Mouse (Mus musculus) myocyte (in vitro differentiated cells): Measurements from ENCODE around the gene Fam163b. TPM values are rescaled to one million over a fixed set of nuclear protein-coding genes. Genes with fewer than 3 reads are reported as not detected.
A peak's percentile ranks its signal among the peaks of the same experiment; 100 is the strongest.

Experiments
- H3K27me3 ChIP-seq: one replicate; pipeline ENCODE4 v1.6.1; 2011; ENCODE audit not compliant: control insufficient read depth, insufficient read depth, insufficient read length
- H3K36me3 ChIP-seq: one replicate; pipeline ENCODE4 v1.6.1; 2011; ENCODE audit not compliant: control insufficient read depth, insufficient read depth
- H3K4me2 ChIP-seq: one replicate; pipeline ENCODE4 v1.6.1; 2011; ENCODE audit warnings: low read depth, control low read depth
- H3K4me3 ChIP-seq: one replicate; pipeline ENCODE4 v1.5.1; 2011; ENCODE audit warnings: mild to moderate bottlenecking, control low read depth, moderate library complexity
- H3K79me2 ChIP-seq: one replicate; pipeline ENCODE4 v1.6.1; 2011; ENCODE audit not compliant: control insufficient read depth, insufficient read depth
- H3ac ChIP-seq: one replicate; pipeline ENCODE4 v1.6.1; 2011; ENCODE audit not compliant: control insufficient read depth, insufficient read length
- CEBPB ChIP-seq: IDR thresholded peaks from 2 replicates; pipeline ENCODE4 v1.6.1; 2011; ENCODE audit warnings: mild to moderate bottlenecking, moderate library complexity; ENCODE audit not compliant: poor library complexity, insufficient read depth, severe bottlenecking
- E2F4 ChIP-seq: IDR thresholded peaks from one replicate; pipeline ENCODE4 v1.6.1; 2011; ENCODE audit warnings: mild to moderate bottlenecking, control low read depth, moderate library complexity; ENCODE audit not compliant: insufficient read depth
- MAX ChIP-seq: IDR thresholded peaks from one replicate; pipeline ENCODE4 v1.6.1; 2011; ENCODE audit warnings: low read depth, mild to moderate bottlenecking, control low read depth
- MYOD1 ChIP-seq, 3 experiments: IDR thresholded peaks; one replicate each; pipeline ENCODE4 v1.6.1; 2011; ENCODE audit warnings: control low read depth in 2 of 3, low read depth in 2 of 3, mild to moderate bottlenecking in 2 of 3, moderate library complexity in 1 of 3; ENCODE audit not compliant: insufficient read length in 2 of 3, control insufficient read depth in 1 of 3
- MYOG ChIP-seq, 3 experiments: IDR thresholded peaks; one replicate each; pipeline ENCODE4 v1.6.1; 2011; ENCODE audit warnings: control low read depth in 2 of 3, low read depth in 2 of 3, mild to moderate bottlenecking in 2 of 3; ENCODE audit not compliant: insufficient read length in 2 of 3, control insufficient read depth in 1 of 3, insufficient read depth in 1 of 3
- POLR2A ChIP-seq: IDR thresholded peaks from one replicate; pipeline ENCODE4 v1.6.1; 2011; ENCODE audit warnings: low read depth, mild to moderate bottlenecking, control low read depth, moderate library complexity; ENCODE audit not compliant: insufficient read length
- POLR2AphosphoS2 ChIP-seq: IDR thresholded peaks from one replicate; pipeline ENCODE4 v1.6.1; 2011; ENCODE audit warnings: low read depth, control low read depth; ENCODE audit not compliant: insufficient read length
- REST ChIP-seq: IDR thresholded peaks from one replicate; pipeline ENCODE4 v1.6.1; 2011; ENCODE audit warnings: mild to moderate bottlenecking, control low read depth, moderate library complexity; ENCODE audit not compliant: insufficient read depth, insufficient read length
- SRF ChIP-seq: IDR thresholded peaks from one replicate; pipeline ENCODE4 v1.6.1; 2011; ENCODE audit warnings: low read depth; ENCODE audit not compliant: control insufficient read depth, insufficient read length
- TCF12 ChIP-seq: IDR thresholded peaks from one replicate; pipeline ENCODE4 v1.6.1; 2011; ENCODE audit warnings: mild to moderate bottlenecking, control low read depth; ENCODE audit not compliant: poor library complexity, insufficient read depth, severe bottlenecking
- TCF3 ChIP-seq: IDR thresholded peaks from one replicate; pipeline ENCODE4 v1.6.1; 2011; ENCODE audit warnings: low read depth, control low read depth; ENCODE audit not compliant: insufficient read length
- USF1 ChIP-seq: IDR thresholded peaks from one replicate; pipeline ENCODE4 v1.6.1; 2011; ENCODE audit warnings: low read depth, mild to moderate bottlenecking, control low read depth, moderate library complexity
- polyA plus RNA-seq: library from polyadenylated mRNA; unstranded; fragments of >200 nt; fragmentation: generic; extraction: Trizol; gene quantifications from one replicate; pipeline ENCODE4 v1.2.1, GENCODE M21; 2012; ENCODE audit warnings: missing spikeins

Fam163b gene
- polyA plus RNA-seq, 1 experiment: 0.04 TPM

- Histone ChIP-seq H3K36me3 (no peaks in the 10 kb centered on the region), H3K79me2 (no peaks in the 10 kb centered on the region), H3K4me2 (peak within 1 kb of the TSS; percentile 42), H3ac (no peak within 1 kb of the TSS), H3K27me3 (peaks cover 18% of the 10 kb centered on the region), H3K4me3 (peak within 1 kb of the TSS; percentile 17)
- TF ChIP-seq MYOG (IDR thresholded peaks at IDR 0.05; ENCODE audit: control insufficient read depth in 1 of 3, insufficient read depth in 1 of 3, insufficient read length in 2 of 3, low read depth in 2 of 3): peak; percentile 50 to 88 (median 77)
- TF ChIP-seq REST: no peak
- peak in 2 of 3 experiments; percentile 39 to 85 for TF ChIP-seq MYOD1 (IDR thresholded peaks at IDR 0.05; ENCODE audit: control insufficient read depth in 1 of 3, insufficient read length in 2 of 3, low read depth in 2 of 3)
- TF ChIP-seq TCF3: peak; percentile 48
- no peak for TF ChIP-seq E2F4
- no peak for TF ChIP-seq CEBPB
- peak; percentile 8 for TF ChIP-seq TCF12
Measured at GRCm38 (mm10) chr2:27079152-27079584, 63.1 kb downstream of the Fam163b start, which contains the start of gene Adamtsl2. Gene Adamtsl2, plus strand, starts transcription at chr2:27079379.

- TF ChIP-seq REST (no peak), POLR2A (no peak)
Measured at GRCm38 (mm10) chr2:27078312-27078711, 64.0 kb downstream of the Fam163b start.

GRCm38 (mm10) chr2:27077655-27078244 is 64.5 kb downstream of the Fam163b start:
- Histone ChIP-seq H3K27me3 (peaks cover 11% of the 10 kb centered on the region), H3K4me2 (no peak overlapping the region), H3K36me3 (no peaks in the 10 kb centered on the region), H3K79me2 (no peaks in the 10 kb centered on the region), H3K4me3 (no peak overlapping the region), H3ac (no peak overlapping the region)
- no peak for TF ChIP-seq SRF
- no peak for TF ChIP-seq TCF3
- no peak for TF ChIP-seq REST
- TF ChIP-seq MYOG (IDR thresholded peaks at IDR 0.05; ENCODE audit: control insufficient read depth in 1 of 3, insufficient read depth in 1 of 3, insufficient read length in 2 of 3, low read depth in 2 of 3): no peak
- TF ChIP-seq TCF12: no peak
- TF ChIP-seq MAX: no peak

More at GRCm38 (mm10) chr2:27078312-27078711, 64.0 kb downstream of the Fam163b start:
- H3K79me2 ChIP-seq: no peaks in the 10 kb centered on the region
- no peak overlapping the region for H3ac ChIP-seq
- peak overlapping the region; percentile 42 for H3K4me2 ChIP-seq
- peaks cover 17% of the 10 kb centered on the region for H3K27me3 ChIP-seq
- no peak overlapping the region for H3K4me3 ChIP-seq
- no peaks in the 10 kb centered on the region for H3K36me3 ChIP-seq

- no peak overlapping the region for H3K4me3 ChIP-seq
- H3K36me3 ChIP-seq: no peaks in the 10 kb centered on the region
- peak overlapping the region; percentile 39 for H3K4me2 ChIP-seq
- H3ac ChIP-seq: no peak overlapping the region
- TF ChIP-seq USF1 (no peak), TCF3 (peak; percentile 91), SRF (peak; percentile 36), MYOD1 (IDR thresholded peaks at IDR 0.05; ENCODE audit: control insufficient read depth in 1 of 3, insufficient read length in 2 of 3, low read depth in 2 of 3) (peak; percentile 65 to 95 (median 83)), MYOG (IDR thresholded peaks at IDR 0.05; ENCODE audit: control insufficient read depth in 1 of 3, insufficient read depth in 1 of 3, insufficient read length in 2 of 3, low read depth in 2 of 3) (peak; percentile 86 to 98 (median 94)), TCF12 (peak; percentile 83), MAX (no peak), POLR2AphosphoS2 (peak; percentile 11), POLR2A (peak; percentile 21)
- no peaks in the 10 kb centered on the region for H3K27me3 ChIP-seq
- H3K79me2 ChIP-seq: peaks cover 6% of the 10 kb centered on the region
Measured at GRCm38 (mm10) chr2:27075485-27075884, 66.8 kb downstream of the Fam163b start.

GRCm38 (mm10) chr2:27074804-27075203 is 67.5 kb downstream of the Fam163b start:
- H3ac ChIP-seq: no peak overlapping the region
- H3K4me3 ChIP-seq: no peak overlapping the region
- no peaks in the 10 kb centered on the region for H3K27me3 ChIP-seq
- peaks cover 6% of the 10 kb centered on the region for H3K79me2 ChIP-seq
- TF ChIP-seq TCF12: no peak
- no peak for TF ChIP-seq TCF3
- no peak for TF ChIP-seq E2F4
- TF ChIP-seq MYOD1 (IDR thresholded peaks at IDR 0.05; ENCODE audit: control insufficient read depth in 1 of 3, insufficient read length in 2 of 3, low read depth in 2 of 3): no peak
- H3K36me3 ChIP-seq: no peaks in the 10 kb centered on the region
- H3K4me2 ChIP-seq: no peak overlapping the region
